Mouse (Mus musculus) CD4-positive, CD25-positive, alpha-beta regulatory T cell, adult 2 months (primary cell): Measurements from ENCODE around the gene Nup210l.

Experiments
- DNase-seq: peaks from one replicate; pipeline ENCODE4 v3.0.0-alpha.2; 2012; ENCODE audit warnings: low read depth, low spot score

The Nup210l gene

DNA sequence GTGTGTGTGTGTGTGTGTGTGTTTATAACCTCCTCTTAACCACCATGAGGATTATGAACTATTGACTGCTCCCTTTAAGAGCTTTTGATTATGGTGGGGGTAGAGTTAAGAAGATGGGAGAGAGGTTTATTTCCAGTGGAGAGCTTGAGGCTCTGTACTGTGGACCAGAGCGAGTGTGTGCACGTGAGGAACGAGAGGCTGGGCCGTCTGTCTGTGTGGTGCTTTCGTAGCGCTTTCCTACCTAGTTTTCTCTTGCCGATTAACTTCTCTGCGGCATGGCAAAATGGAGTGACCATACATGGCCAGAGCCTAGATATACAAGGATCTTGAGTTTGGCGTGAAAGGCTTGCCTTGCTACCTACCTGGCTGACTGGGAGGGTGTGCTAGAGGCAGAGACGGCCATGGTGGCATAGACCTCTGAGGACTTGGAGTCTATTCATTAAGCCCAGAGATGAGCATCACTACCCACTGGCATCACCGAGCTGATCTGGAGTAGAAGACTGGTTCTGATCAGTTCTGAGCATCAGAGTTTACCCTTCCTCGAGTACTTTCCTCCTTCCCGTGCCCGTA lies 151.9 kb downstream of the Nup210l start:
- DNase-seq: no peak

DNA sequence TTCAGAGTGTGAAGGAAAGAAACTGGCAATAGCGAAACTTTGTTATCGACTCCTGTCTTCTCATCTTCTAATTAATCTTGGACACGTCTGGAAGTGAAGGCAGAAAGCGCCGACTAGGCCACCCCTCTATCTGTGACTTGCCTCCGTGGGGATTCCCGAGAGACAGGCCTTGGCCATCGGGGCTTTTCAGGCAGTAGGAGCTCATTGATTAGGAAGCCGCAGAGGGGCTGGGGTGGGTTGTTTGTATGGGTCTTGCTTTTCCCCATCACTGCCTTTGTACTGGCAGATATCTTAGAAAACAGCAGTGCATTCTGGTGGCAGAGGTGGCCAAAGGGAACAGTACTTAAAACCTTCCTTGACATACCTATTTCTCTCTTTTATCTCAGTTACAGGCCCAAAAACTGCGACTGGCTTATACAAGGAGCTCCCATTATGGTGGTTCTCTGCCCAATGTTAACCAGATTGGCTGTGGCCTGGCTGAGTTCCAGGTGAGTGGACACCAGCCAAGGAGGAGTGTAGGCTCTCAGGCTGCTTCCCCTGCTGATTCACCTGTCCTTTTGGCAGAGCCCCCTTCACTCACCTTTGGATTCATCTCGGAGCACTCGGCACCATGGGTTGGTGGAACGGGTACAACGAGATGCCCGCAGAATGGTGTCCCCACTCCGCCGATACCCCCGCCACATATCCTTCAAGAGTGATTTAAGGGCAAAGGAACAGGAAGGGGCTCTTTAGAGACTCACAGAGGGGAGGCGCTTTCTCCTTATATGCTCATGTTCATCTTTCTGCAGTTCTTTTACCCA lies 153.0 kb downstream of the Nup210l start:
- DNase-seq: no peak

DNA sequence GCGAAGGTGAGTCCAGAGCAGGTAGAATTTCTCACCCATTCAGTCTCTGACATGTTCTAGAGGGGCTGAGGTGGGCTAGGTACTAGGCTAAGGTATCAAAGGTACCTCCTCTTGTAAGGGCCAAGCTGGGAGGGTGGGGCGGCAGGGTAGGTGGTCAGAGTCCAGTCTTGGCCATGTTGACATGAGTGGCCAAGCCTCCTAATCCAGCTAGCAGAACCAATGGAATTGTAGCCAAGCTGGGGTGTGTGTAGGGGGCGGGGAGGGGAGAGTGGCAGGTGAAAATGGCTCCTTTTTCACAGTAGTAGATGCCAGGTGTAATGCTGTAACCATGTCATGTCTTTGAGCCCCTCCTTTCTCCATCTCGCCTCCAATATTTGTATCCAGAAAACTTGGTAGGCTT lies 154.6 kb downstream of the Nup210l start:
- no peak for DNase-seq
